In genomic region chr2:34519525-34519924, GRCm38 (mm10) we compare ENCODE assay signal across 9 mouse cellular contexts.
A peak's percentile ranks its signal among the peaks of the same experiment; 100 is the strongest.
DNase-seq lines count a peak whose midpoint lies in the region; ATAC-seq and TF ChIP-seq lines count a peak whose summit lies in the region.
"Had no signal": no experiment of that assay in that cellular context is flagged by ENCODE, and none has a peak within 500 bp of the region (broad histone marks: within the 10 kb centered on the region; RNA-seq: fewer than 3 reads in every experiment).

No protein-coding gene starts in this region.

- TF ChIP-seq EP300 in heart, adult 2 months (IDR thresholded peaks at IDR 0.05; ENCODE audit: insufficient read depth, low read depth, low read length) = no peak

- H3K4me2 ChIP-seq in midbrain, embryonic 13.5 days (replicated peaks) = no peak overlapping the region
- H3K4me2 ChIP-seq: limb, embryonic 13.5 days had no signal

- intact Hi-C loops in heart, adult 2 months (cut with DNase I) = no loop called here

- no peaks in the 10 kb centered on the region for H3K36me3 ChIP-seq in heart, adult 2 months (ENCODE audit: control insufficient read depth, insufficient read depth, low read length)
- H3K36me3 ChIP-seq in heart, embryonic 10.5 days = 0 out of 2 replicates have a peak, but pooled peaks cover 3% of the 10 kb centered on the region
- no peaks in the 10 kb centered on the region for H3K36me3 ChIP-seq in midbrain, embryonic 13.5 days

- TF ChIP-seq POLR2A in heart, adult 2 months (IDR thresholded peaks at IDR 0.05; ENCODE audit: insufficient read depth, low read depth, low read length) = no peak

- H3K4me3 ChIP-seq in heart, adult 2 months = no peak overlapping the region
- no peak overlapping the region for H3K4me3 ChIP-seq in heart, embryonic 10.5 days
- no peak overlapping the region for H3K4me3 ChIP-seq in midbrain, embryonic 13.5 days (replicated peaks)
- H3K4me3 ChIP-seq: limb, embryonic 13.5 days had no signal

- WGBS in heart, adult 2 months = 53% methylated on average over 6 of the region's 6 CpGs
- WGBS in heart, embryonic 10.5 days = 36% methylated on average over 6 of the region's 6 CpGs
- WGBS in midbrain, embryonic 13.5 days = 35% methylated on average over 6 of the region's 6 CpGs

- TF ChIP-seq CTCF in heart, adult 2 months (IDR thresholded peaks at IDR 0.05) = peak; percentile 73

- DNase-seq in heart, adult 2 months = peak in 1 of 2 experiments; percentile 34
- DNase-seq in heart, embryonic 10.5 days (ENCODE audit: low spot score) = no peak
- peak; percentile 14 for DNase-seq in CD4-positive helper T cell, adult 2 months (ENCODE audit: low read depth, low spot score)
- peak; percentile 75 for DNase-seq in adrenal gland, adult 2 months
- peak; percentile 36 to 66 for DNase-seq in layer of hippocampus, postnatal 25 days (ENCODE audit: extremely low spot score in 1 of 2, low spot score in 1 of 2)
- peak; percentile 70 for DNase-seq in thymus, postnatal 4 days

- H3K9ac ChIP-seq in heart, adult 2 months (ENCODE audit: low read depth, low read length) = no peak overlapping the region
- H3K9ac ChIP-seq in midbrain, embryonic 13.5 days (replicated peaks) = no peak overlapping the region
- H3K9ac ChIP-seq: limb, embryonic 13.5 days had no signal

- no peaks in the 10 kb centered on the region for H3K9me3 ChIP-seq in heart, embryonic 10.5 days
- H3K9me3 ChIP-seq in midbrain, embryonic 13.5 days = no peaks in the 10 kb centered on the region
- H3K9me3 ChIP-seq: limb, embryonic 13.5 days had no signal

- H3K27me3 ChIP-seq in heart, adult 2 months (ENCODE audit: control insufficient read depth, insufficient read depth, low read length) = no peaks in the 10 kb centered on the region
- no peaks in the 10 kb centered on the region for H3K27me3 ChIP-seq in heart, embryonic 10.5 days (ENCODE audit: insufficient read depth, poor library complexity, severe bottlenecking)
- no peaks in the 10 kb centered on the region for H3K27me3 ChIP-seq in midbrain, embryonic 13.5 days
- H3K27me3 ChIP-seq: limb, embryonic 13.5 days had no signal

- no peaks in the 10 kb centered on the region for H3K79me2 ChIP-seq in heart, adult 2 months (replicated peaks; ENCODE audit: control insufficient read depth, insufficient read depth, low read length)

- ATAC-seq in frontal cortex, adult (ENCODE audit: low TSS enrichment) = peak; percentile 72; the same call in 1 of the 2 replicates
- 0 out of 2 replicates have a peak, but pooled peaks have one; percentile 27 for ATAC-seq in midbrain, embryonic 13.5 days

- H3K27ac ChIP-seq in heart, adult 2 months = no peak overlapping the region
- H3K27ac ChIP-seq in heart, embryonic 10.5 days = no peak overlapping the region
- H3K27ac ChIP-seq in midbrain, embryonic 13.5 days = no peak overlapping the region
- H3K27ac ChIP-seq: limb, embryonic 13.5 days had no signal

- H3K4me1 ChIP-seq in heart, adult 2 months (ENCODE audit: control insufficient read depth, insufficient read depth, low read length) = no peaks in the 10 kb centered on the region
- no peaks in the 10 kb centered on the region for H3K4me1 ChIP-seq in heart, embryonic 10.5 days
- peaks cover 5% of the 10 kb centered on the region; the same call in 1 of the 2 replicates for H3K4me1 ChIP-seq in midbrain, embryonic 13.5 days (replicated peaks)
- H3K4me1 ChIP-seq: limb, embryonic 13.5 days had no signal
